Mouse (Mus musculus): ENCODE measurements around the gene Zmiz2. TPM values are rescaled to one million over a fixed set of nuclear protein-coding genes. Genes with fewer than 3 reads are reported as not detected.

Zmiz2 gene
- 47.7 and 53.7 TPM in 2 replicates for polyA plus RNA-seq (2012; rRNA removed)

GRCm38 (mm10) chr11:6388726-6389413 lies at the start of gene Zmiz2:
Gene Zmiz2 (plus strand): TSS chr11:6389074.
- DNase-seq = peak; percentile 97
- 8% methylated on average over 59 of the region's 60 CpGs for WGBS
- Histone ChIP-seq H3K27ac (ENCODE audit: insufficient read depth, low read depth, low read length) (peak within 1 kb of the TSS; percentile 90), H3K4me3 (ENCODE audit: insufficient read depth, low read depth, low read length) (peak within 1 kb of the TSS; percentile 73), H3K4me1 (ENCODE audit: control insufficient read depth, insufficient read depth, low read length) (peaks cover 16% of the 10 kb centered on the region), H3K36me3 (ENCODE audit: control insufficient read depth, insufficient read depth, low read length) (no peaks in the 10 kb centered on the region), H3K27me3 (replicated peaks; ENCODE audit: control insufficient read depth, insufficient read depth, low read length) (no peaks in the 10 kb centered on the region)
- TF ChIP-seq CTCF (conservative IDR thresholded peaks at IDR 0.05; ENCODE audit: insufficient read depth, insufficient read length, low read depth, low read length) (no peak), POLR2A (IDR thresholded peaks at IDR 0.05; ENCODE audit: low read depth, low read length) (peak; percentile 74)

- no peaks in the 10 kb centered on the region for H3K4me1 ChIP-seq (ENCODE audit: control insufficient read depth, insufficient read depth, low read length)
- H3K27ac ChIP-seq (ENCODE audit: insufficient read depth, low read depth, low read length) = no peak overlapping the region
- peaks cover 24% of the 10 kb centered on the region for H3K36me3 ChIP-seq (ENCODE audit: control insufficient read depth, insufficient read depth, low read length)
- no peaks in the 10 kb centered on the region for H3K27me3 ChIP-seq (replicated peaks; ENCODE audit: control insufficient read depth, insufficient read depth, low read length)
- 96% methylated on average over 4 of the region's 4 CpGs for WGBS
- no peak overlapping the region for H3K4me3 ChIP-seq (ENCODE audit: insufficient read depth, low read depth, low read length)
- no peak for DNase-seq
- TF ChIP-seq CTCF (conservative IDR thresholded peaks at IDR 0.05; ENCODE audit: insufficient read depth, insufficient read length, low read depth, low read length) (no peak), POLR2A (IDR thresholded peaks at IDR 0.05; ENCODE audit: low read depth, low read length) (no peak)
Observed at GRCm38 (mm10) chr11:6345956-6346355, 42.9 kb upstream of the Zmiz2 start.

- Histone ChIP-seq H3K36me3 (ENCODE audit: control insufficient read depth, insufficient read depth, low read length) (peaks cover 22% of the 10 kb centered on the region), H3K27me3 (replicated peaks; ENCODE audit: control insufficient read depth, insufficient read depth, low read length) (no peaks in the 10 kb centered on the region), H3K4me1 (ENCODE audit: control insufficient read depth, insufficient read depth, low read length) (no peaks in the 10 kb centered on the region), H3K27ac (ENCODE audit: insufficient read depth, low read depth, low read length) (no peak overlapping the region), H3K4me3 (ENCODE audit: insufficient read depth, low read depth, low read length) (no peak overlapping the region)
- TF ChIP-seq POLR2A (IDR thresholded peaks at IDR 0.05; ENCODE audit: low read depth, low read length) (no peak), CTCF (conservative IDR thresholded peaks at IDR 0.05; ENCODE audit: insufficient read depth, insufficient read length, low read depth, low read length) (no peak)
- WGBS = 81% methylated on average over 7 of the region's 7 CpGs
- no peak for DNase-seq
Observed at GRCm38 (mm10) chr11:6346966-6347365, 41.9 kb upstream of the Zmiz2 start.

- peak; percentile 19 for DNase-seq
- TF ChIP-seq CTCF (conservative IDR thresholded peaks at IDR 0.05; ENCODE audit: insufficient read depth, insufficient read length, low read depth, low read length) = no peak
- TF ChIP-seq POLR2A (IDR thresholded peaks at IDR 0.05; ENCODE audit: low read depth, low read length) = no peak
- no peaks in the 10 kb centered on the region for H3K4me1 ChIP-seq (ENCODE audit: control insufficient read depth, insufficient read depth, low read length)
- H3K27me3 ChIP-seq (replicated peaks; ENCODE audit: control insufficient read depth, insufficient read depth, low read length) = no peaks in the 10 kb centered on the region
- no peak overlapping the region for H3K4me3 ChIP-seq (ENCODE audit: insufficient read depth, low read depth, low read length)
- H3K36me3 ChIP-seq (ENCODE audit: control insufficient read depth, insufficient read depth, low read length) = peaks cover 26% of the 10 kb centered on the region
- H3K27ac ChIP-seq (ENCODE audit: insufficient read depth, low read depth, low read length) = no peak overlapping the region
- whole genome bisulfite sequencing = 79% methylated on average over 11 of the region's 11 CpGs
Observed at GRCm38 (mm10) chr11:6348681-6349200, 40.1 kb upstream of the Zmiz2 start.

GRCm38 (mm10) chr11:6349586-6349985 lies 39.3 kb upstream of the Zmiz2 start:
- Histone ChIP-seq H3K27me3 (replicated peaks; ENCODE audit: control insufficient read depth, insufficient read depth, low read length) (no peaks in the 10 kb centered on the region), H3K36me3 (ENCODE audit: control insufficient read depth, insufficient read depth, low read length) (peaks cover 27% of the 10 kb centered on the region), H3K4me3 (ENCODE audit: insufficient read depth, low read depth, low read length) (no peak overlapping the region), H3K27ac (ENCODE audit: insufficient read depth, low read depth, low read length) (no peak overlapping the region), H3K4me1 (ENCODE audit: control insufficient read depth, insufficient read depth, low read length) (no peaks in the 10 kb centered on the region)
- TF ChIP-seq POLR2A (IDR thresholded peaks at IDR 0.05; ENCODE audit: low read depth, low read length) (no peak), CTCF (conservative IDR thresholded peaks at IDR 0.05; ENCODE audit: insufficient read depth, insufficient read length, low read depth, low read length) (no peak)
- 82% methylated on average over 5 of the region's 5 CpGs for WGBS
- DNase-seq = no peak

GRCm38 (mm10) chr11:6355106-6355505 lies 33.8 kb upstream of the Zmiz2 start:
- no peak overlapping the region for H3K4me3 ChIP-seq (ENCODE audit: insufficient read depth, low read depth, low read length)
- no peak overlapping the region for H3K27ac ChIP-seq (ENCODE audit: insufficient read depth, low read depth, low read length)
- H3K4me1 ChIP-seq (ENCODE audit: control insufficient read depth, insufficient read depth, low read length) = no peaks in the 10 kb centered on the region
- peaks cover 12% of the 10 kb centered on the region for H3K36me3 ChIP-seq (ENCODE audit: control insufficient read depth, insufficient read depth, low read length)
- TF ChIP-seq POLR2A (IDR thresholded peaks at IDR 0.05; ENCODE audit: low read depth, low read length) = no peak
- TF ChIP-seq CTCF (conservative IDR thresholded peaks at IDR 0.05; ENCODE audit: insufficient read depth, insufficient read length, low read depth, low read length) = no peak
- no peaks in the 10 kb centered on the region for H3K27me3 ChIP-seq (replicated peaks; ENCODE audit: control insufficient read depth, insufficient read depth, low read length)
- no peak for DNase-seq
- WGBS = 77% methylated on average over 4 of the region's 4 CpGs

GRCm38 (mm10) chr11:6364581-6365275 lies 24.1 kb upstream of the Zmiz2 start:
- no peak for DNase-seq
- Histone ChIP-seq H3K27ac (ENCODE audit: insufficient read depth, low read depth, low read length) (no peak overlapping the region), H3K36me3 (ENCODE audit: control insufficient read depth, insufficient read depth, low read length) (no peaks in the 10 kb centered on the region), H3K27me3 (replicated peaks; ENCODE audit: control insufficient read depth, insufficient read depth, low read length) (no peaks in the 10 kb centered on the region), H3K4me3 (ENCODE audit: insufficient read depth, low read depth, low read length) (no peak overlapping the region), H3K4me1 (ENCODE audit: control insufficient read depth, insufficient read depth, low read length) (no peaks in the 10 kb centered on the region)
- WGBS = 94% methylated on average over 9 of the region's 9 CpGs
- TF ChIP-seq CTCF (conservative IDR thresholded peaks at IDR 0.05; ENCODE audit: insufficient read depth, insufficient read length, low read depth, low read length) = no peak
- TF ChIP-seq POLR2A (IDR thresholded peaks at IDR 0.05; ENCODE audit: low read depth, low read length) = no peak
